In the genomic region with DNA sequence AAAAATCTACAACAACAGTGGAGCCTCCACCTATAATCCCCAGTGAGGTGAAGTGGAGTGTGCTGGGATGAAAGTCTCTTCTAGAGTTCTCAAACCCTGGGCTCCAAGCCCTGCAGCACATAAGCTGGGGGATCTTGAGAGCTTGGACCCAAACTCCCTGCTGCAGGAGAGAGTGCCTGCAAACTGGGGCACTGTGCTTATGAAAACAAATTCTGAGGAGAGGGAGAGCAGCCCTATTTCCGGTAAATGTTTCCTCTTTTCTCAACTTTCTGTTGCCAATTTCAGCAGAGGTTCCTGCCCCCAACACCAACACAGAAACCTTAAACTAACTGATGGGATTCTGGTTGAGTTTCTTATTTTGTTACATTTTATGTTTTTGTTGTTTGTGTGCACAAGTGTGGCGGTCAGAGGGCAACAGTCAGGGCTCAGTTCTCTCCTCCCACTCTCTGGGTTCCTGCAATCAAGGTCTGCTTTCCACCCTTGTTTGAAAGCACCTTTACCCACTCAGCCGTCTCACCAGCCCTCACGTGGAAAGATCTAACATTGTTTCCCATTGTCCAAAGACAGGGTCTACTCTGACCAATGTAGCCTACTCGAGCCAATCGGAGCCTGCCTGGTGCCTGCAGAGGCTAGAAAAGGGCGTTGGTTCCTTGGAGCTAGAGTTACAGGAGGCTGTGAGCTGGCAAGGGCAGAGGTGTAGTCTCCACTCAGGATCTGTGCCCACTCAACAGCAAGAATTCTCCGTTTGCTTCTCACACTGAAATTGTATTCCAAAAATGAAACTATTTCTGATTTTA, we compare ENCODE assay signal across 13 mouse cellular contexts. TPM values are rescaled to one million over a fixed set of nuclear protein-coding genes. Genes with fewer than 3 reads are reported as not detected.
DNase-seq lines count a peak whose midpoint lies in the region; ATAC-seq and TF ChIP-seq lines count a peak whose summit lies in the region.
"Had no signal": no experiment of that assay in that cellular context is flagged by ENCODE, and none has a peak within 500 bp of the region (broad histone marks: within the 10 kb centered on the region; RNA-seq: fewer than 3 reads in every experiment).

No protein-coding gene starts in this region.

- H3K4me1 ChIP-seq in small intestine, adult 2 months (ENCODE audit: control insufficient read depth, insufficient read depth, insufficient read length, low read length) = peaks cover 10% of the 10 kb centered on the region

- H3K27ac ChIP-seq in small intestine, adult 2 months (ENCODE audit: insufficient read depth, low read depth, low read length) = peak overlapping the region; percentile 40; the same call in 1 of the 2 replicates
- H3K27ac ChIP-seq: forebrain, embryonic 13.5 days had no signal

- WGBS in small intestine, adult 2 months = 50% methylated on average over 8 of the region's 8 CpGs

- no peaks in the 10 kb centered on the region for H3K27me3 ChIP-seq in small intestine, adult 2 months (ENCODE audit: control insufficient read depth, insufficient read depth, low read length)
- H3K27me3 ChIP-seq: forebrain, embryonic 13.5 days had no signal

- peaks cover 3% of the 10 kb centered on the region for H3K36me3 ChIP-seq in small intestine, adult 2 months (ENCODE audit: control insufficient read depth, insufficient read depth, low read length)

- DNase-seq in kidney, adult 9 months = peak; percentile 41
- DNase-seq in kidney, adult 11 months = no peak
- DNase-seq in ES-CJ7 (ENCODE audit: low read depth, low spot score) = peak; percentile 58
- no peak for DNase-seq in lung, postnatal 25 days (ENCODE audit: low spot score)
- DNase-seq: cerebellum, adult 8-10 months had no signal

- TF ChIP-seq CTCF in small intestine, adult 2 months (IDR thresholded peaks at IDR 0.05; ENCODE audit: extremely low read depth, insufficient read length, insufficient replicate concordance, low read depth, low read length) = no peak

- no peak overlapping the region for H3K4me3 ChIP-seq in small intestine, adult 2 months (ENCODE audit: low read depth, low read length)
- H3K4me3 ChIP-seq: forebrain, embryonic 13.5 days had no signal

- peak; percentile 57 for ATAC-seq in erythroid progenitor cell, adult 5-6 weeks (replicated peaks; ENCODE audit: low FRiP score, poor library complexity, severe bottlenecking)
- no peak for ATAC-seq in megakaryocyte progenitor cell, adult 5-6 weeks (replicated peaks; ENCODE audit: poor library complexity)
- ATAC-seq in frontal cortex, adult (ENCODE audit: low TSS enrichment) = no peak
- ATAC-seq: activated CD4-positive, CD25-positive, alpha-beta regulatory T cell, adult 4 months; forebrain, embryonic 13.5 days had no signal

- TF ChIP-seq POLR2A in small intestine, adult 2 months (IDR thresholded peaks at IDR 0.05; ENCODE audit: low read depth, low read length) = no peak

RNA-seq across cellular contexts. Expression of a gene that starts 2.4 kb away (rescaled TPM):
- total RNA-seq in erythroid progenitor cell, adult 5-6 weeks (2015; ENCODE audit: low replicate concordance) = 1,470 and 1,566 TPM in 2 replicates
- total RNA-seq in erythroid progenitor cell, adult 5-6 weeks (2017; ENCODE audit: low replicate concordance) = 158 and 259 TPM in 2 replicates
- 771 and 1,172 TPM in 2 replicates for polyA plus RNA-seq in small intestine, adult 2 months (2012; rRNA removed)
- total RNA-seq in megakaryocyte progenitor cell, adult 5-6 weeks (2015) = 1,168 and 1,276 TPM in 2 replicates
- 222 and 291 TPM in 2 replicates for total RNA-seq in megakaryocyte progenitor cell, adult 5-6 weeks (2017)

RNA-seq across cellular contexts. Expression of a gene that starts 10.7 kb away (rescaled TPM):
- not detected in 2 replicates for total RNA-seq in erythroid progenitor cell, adult 5-6 weeks (2015; ENCODE audit: low replicate concordance)
- total RNA-seq in erythroid progenitor cell, adult 5-6 weeks (2017; ENCODE audit: low replicate concordance) = not detected in 2 replicates
- not detected in 2 replicates for polyA plus RNA-seq in small intestine, adult 2 months (2012; rRNA removed)
- total RNA-seq in megakaryocyte progenitor cell, adult 5-6 weeks (2015) = not detected in 2 replicates
- not detected in 2 replicates for total RNA-seq in megakaryocyte progenitor cell, adult 5-6 weeks (2017)
- total RNA-seq: midbrain, postnatal 0 days had no signal
- polyA plus RNA-seq: activated CD4-positive, CD25-positive, alpha-beta regulatory T cell, adult 4 months; forebrain, embryonic 13.5 days had no signal

RNA-seq across cellular contexts. Expression of a gene that starts 19.0 kb away (rescaled TPM):
- total RNA-seq in erythroid progenitor cell, adult 5-6 weeks (2015; ENCODE audit: low replicate concordance) = not detected in 2 replicates
- not detected in 2 replicates for total RNA-seq in erythroid progenitor cell, adult 5-6 weeks (2017; ENCODE audit: low replicate concordance)
- 0.87 and 0.95 TPM in 2 replicates for polyA plus RNA-seq in small intestine, adult 2 months (2012; rRNA removed)
- not detected in 2 replicates for total RNA-seq in megakaryocyte progenitor cell, adult 5-6 weeks (2015)
- 0.14 TPM in 1 of 2 replicates, not detected in the other for total RNA-seq in megakaryocyte progenitor cell, adult 5-6 weeks (2017)
- polyA plus RNA-seq: activated CD4-positive, CD25-positive, alpha-beta regulatory T cell, adult 4 months; midbrain, postnatal 0 days had no signal

RNA-seq across cellular contexts. Expression of a gene that starts 19.8 kb away (rescaled TPM):
- not detected in 2 replicates for total RNA-seq in erythroid progenitor cell, adult 5-6 weeks (2015; ENCODE audit: low replicate concordance)
- total RNA-seq in erythroid progenitor cell, adult 5-6 weeks (2017; ENCODE audit: low replicate concordance) = not detected in 2 replicates
- 0.06 and 0.08 TPM in 2 replicates for polyA plus RNA-seq in small intestine, adult 2 months (2012; rRNA removed)
- total RNA-seq in megakaryocyte progenitor cell, adult 5-6 weeks (2015) = not detected in 2 replicates
- total RNA-seq in megakaryocyte progenitor cell, adult 5-6 weeks (2017) = not detected in 2 replicates
- polyA plus RNA-seq: activated CD4-positive, CD25-positive, alpha-beta regulatory T cell, adult 4 months; urinary bladder, adult 2 months had no signal

RNA-seq across cellular contexts. Expression of a gene that starts 25.6 kb away (rescaled TPM):
- 71.0 and 81.7 TPM in 2 replicates for total RNA-seq in erythroid progenitor cell, adult 5-6 weeks (2015; ENCODE audit: low replicate concordance)
- total RNA-seq in erythroid progenitor cell, adult 5-6 weeks (2017; ENCODE audit: low replicate concordance) = 18.9 and 38.1 TPM in 2 replicates
- polyA plus RNA-seq in small intestine, adult 2 months (2012; rRNA removed) = 26.0 and 41.8 TPM in 2 replicates
- 64.8 and 78.7 TPM in 2 replicates for total RNA-seq in megakaryocyte progenitor cell, adult 5-6 weeks (2015)
- total RNA-seq in megakaryocyte progenitor cell, adult 5-6 weeks (2017) = 32.6 and 43.9 TPM in 2 replicates

Comparison
In these comparisons a context has a peak if more than half of its experiments do, and no peak if none do; other contexts are left out.
1. DNase-seq: peak in kidney, adult 9 months (single experiment) and ES-CJ7 (single experiment); none in kidney, adult 11 months (single experiment) and lung, postnatal 25 days (single experiment).